Mouse (Mus musculus) heart, embryonic 14.5 days (tissue): Measurements from ENCODE around the gene Lair1. TPM values are rescaled to one million over a fixed set of nuclear protein-coding genes. Genes with fewer than 3 reads are reported as not detected.

ENCODE experiments used
- ATAC-seq: fragments of 200-750 bp; cut with Nextera tagmentation; 2 replicates; pipeline ENCODE4 v1.8.0; 2017; ENCODE audit warnings: low read depth, moderate TSS enrichment; ENCODE audit not compliant: insufficient number of reproducible peaks, insufficient read depth, low FRiP score
- H3K27ac ChIP-seq, 2 experiments: fragments of 200-500 bp in 1 of 2; fragments of 300-500 bp in 1 of 2; sonication (generic) in 1 of 2; replicated peaks in 1 of 2; 2 replicates each; pipeline ENCODE4 v1.5.1; 2012 to 2014; ENCODE audit warnings: low read depth in 2 of 2, low read length in 2 of 2, control low read depth in 1 of 2, mild to moderate bottlenecking in 1 of 2, mixed read lengths in 1 of 2; ENCODE audit not compliant: control insufficient read depth in 1 of 2, insufficient read depth in 1 of 2
- H3K27me3 ChIP-seq: fragments of 300-500 bp; sonication (generic); 2 replicates; pipeline ENCODE4 v1.6.1; 2014; ENCODE audit warnings: mild to moderate bottlenecking, low read length, control low read depth; ENCODE audit not compliant: control insufficient read depth, insufficient read depth
- H3K36me3 ChIP-seq: fragments of 300-500 bp; sonication (generic); 2 replicates; pipeline ENCODE4 v1.6.1; 2014; ENCODE audit warnings: mild to moderate bottlenecking, control low read depth, low read length, mixed read lengths; ENCODE audit not compliant: control insufficient read depth, insufficient read depth
- H3K4me1 ChIP-seq, 2 experiments: fragments of 200-500 bp in 1 of 2; fragments of 300-500 bp in 1 of 2; sonication (generic) in 1 of 2; 2 replicates each; pipeline ENCODE4 v1.6.1; 2012 to 2014; ENCODE audit warnings: low read length in 2 of 2, control low read depth in 1 of 2, mixed read lengths in 1 of 2; ENCODE audit not compliant: control insufficient read depth in 2 of 2, insufficient read depth in 2 of 2
- H3K4me2 ChIP-seq: fragments of 300-500 bp; sonication (generic); 2 replicates; pipeline ENCODE4 v1.6.1; 2014; ENCODE audit warnings: mild to moderate bottlenecking, low read length
- H3K4me3 ChIP-seq, 2 experiments: fragments of 200-500 bp in 1 of 2; fragments of 300-500 bp in 1 of 2; sonication (generic) in 1 of 2; 2 replicates each; pipeline ENCODE4 v1.5.1; 2012 to 2014; ENCODE audit warnings: low read length in 2 of 2, mild to moderate bottlenecking in 2 of 2, control low read depth in 1 of 2, low read depth in 1 of 2, moderate library complexity in 1 of 2; ENCODE audit not compliant: control insufficient read depth in 1 of 2, insufficient read depth in 1 of 2
- H3K9ac ChIP-seq: fragments of 300-500 bp; sonication (generic); 2 replicates; pipeline ENCODE4 v1.6.1; 2014; ENCODE audit warnings: mild to moderate bottlenecking, low read length
- H3K9me3 ChIP-seq: fragments of 300-500 bp; sonication (generic); 2 replicates; pipeline ENCODE4 v1.6.1; 2016; ENCODE audit warnings: low read length, control low read depth; ENCODE audit not compliant: control insufficient read depth
- WGBS: fragments of 180-500 bp; shearing (Covaris S2); extraction: QIAGEN DNeasy Blood & Tissue Kit; methylation state at CpG from one replicate; pipeline ENCODE4 v1.1.7; 2014; 5-methylcytosine and 5-hydroxymethylcytosine counted together
- polyA plus RNA-seq: library from polyadenylated mRNA; unstranded; fragments of >200 nt; fragmentation: Nextera tagmentation; extraction: Ambion mirVana; gene quantifications from 2 replicates; pipeline ENCODE4 v1.2.1, GENCODE M21; 2014

The Lair1 gene
- polyA plus RNA-seq, 1 experiment from 2014 or later = 0.99 TPM

- H3K4me1 ChIP-seq = no peaks in the 10 kb centered on the region
- no peaks in the 10 kb centered on the region for H3K27me3 ChIP-seq
- no peak overlapping the region for H3K4me2 ChIP-seq
- H3K4me3 ChIP-seq = no peak overlapping the region
- H3K27ac ChIP-seq = no peak overlapping the region
- 78% methylated on average over 2 of the region's 2 CpGs for WGBS
- no peaks in the 10 kb centered on the region for H3K36me3 ChIP-seq
- H3K9me3 ChIP-seq = no peaks in the 10 kb centered on the region
- no peak overlapping the region for H3K9ac ChIP-seq
- no peak for ATAC-seq
Observed at GRCm38 (mm10) chr7:3962017-3962416, 101.0 kb downstream of the Lair1 start.

- no peak overlapping the region for H3K4me3 ChIP-seq
- no peaks in the 10 kb centered on the region for H3K36me3 ChIP-seq
- H3K4me2 ChIP-seq = no peak overlapping the region
- no peaks in the 10 kb centered on the region for H3K4me1 ChIP-seq
- no peaks in the 10 kb centered on the region for H3K27me3 ChIP-seq
- no peak overlapping the region for H3K9ac ChIP-seq
- WGBS = 68% methylated on average over 3 of the region's 3 CpGs
- no peak overlapping the region for H3K27ac ChIP-seq
- no peaks in the 10 kb centered on the region for H3K9me3 ChIP-seq
- no peak for ATAC-seq
Observed at GRCm38 (mm10) chr7:3957387-3957786, 105.6 kb downstream of the Lair1 start.

Other genes starting within 250 kb of the Lair1 start
- not detected in 2 replicates for gene Gm15448, start 237.5 kb downstream of the Lair1 start, polyA plus RNA-seq
- gene Pira2, start 218.2 kb downstream of the Lair1 start, polyA plus RNA-seq = 0.15 TPM in 2 replicates
- not detected in 2 replicates for gene Gm14548, start 165.1 kb downstream of the Lair1 start, polyA plus RNA-seq
- gene Lilra6, start 147.7 kb downstream of the Lair1 start, polyA plus RNA-seq = 0.11 TPM in 1 of 2 replicates, not detected in the other
- gene Ttyh1, start 56.2 kb upstream of the Lair1 start, polyA plus RNA-seq = 0.70 and 0.72 TPM in 2 replicates
- 27.0 and 43.6 TPM in 2 replicates for gene Leng8, start 73.8 kb upstream of the Lair1 start, polyA plus RNA-seq
- 1.5 and 2.9 TPM in 2 replicates for gene Leng9, start 87.2 kb upstream of the Lair1 start, polyA plus RNA-seq
- 26.7 and 26.9 TPM in 2 replicates for gene Cdc42ep5, start 101.7 kb upstream of the Lair1 start, polyA plus RNA-seq
- 0.24 and 0.27 TPM in 2 replicates for gene Lilra5, start 174.6 kb upstream of the Lair1 start, polyA plus RNA-seq